Mouse (Mus musculus): ENCODE measurements around the gene Tshr.
"Not testable (repeated sequence)": the region's sequence is repeated elsewhere in the genome, so short reads cannot be mapped to it uniquely, and the experiment has no call there.

The Tshr gene

GRCm38 (mm10) chr12:91384281-91385017 lies at the start of gene Tshr, which contains the start of gene Cep128:
Gene Tshr (plus strand): TSS chr12:91384563.
Gene Cep128 (minus strand): TSS chr12:91384409.
- DNase-seq (ENCODE audit: low read depth, low spot score): peak; percentile 95

- not testable (repeated sequence) for DNase-seq (ENCODE audit: low read depth, low spot score)
Measured at GRCm38 (mm10) chr12:91338656-91339055, 45.7 kb upstream of the Tshr start.

GRCm38 (mm10) chr12:91353783-91354182 lies 30.6 kb upstream of the Tshr start:
- no peak for DNase-seq (ENCODE audit: low read depth, low spot score)

GRCm38 (mm10) chr12:91369173-91369572 lies 15.2 kb upstream of the Tshr start:
- peak; percentile 10 for DNase-seq (ENCODE audit: low read depth, low spot score)

- no peak for DNase-seq (ENCODE audit: low read depth, low spot score)
Measured at GRCm38 (mm10) chr12:91383516-91384264, 673 bp upstream of the Tshr start.

- peak; percentile 65 for DNase-seq (ENCODE audit: low read depth, low spot score)
Measured at GRCm38 (mm10) chr12:91400232-91401048, 16.1 kb downstream of the Tshr start.

GRCm38 (mm10) chr12:91401049-91401352 lies 16.6 kb downstream of the Tshr start:
- DNase-seq (ENCODE audit: low read depth, low spot score): no peak

- DNase-seq (ENCODE audit: low read depth, low spot score): no peak
Measured at GRCm38 (mm10) chr12:91410306-91410705, 25.9 kb downstream of the Tshr start.

- peak; percentile 71 for DNase-seq (ENCODE audit: low read depth, low spot score)
Measured at GRCm38 (mm10) chr12:91412461-91413182, 28.3 kb downstream of the Tshr start.

- no peak for DNase-seq (ENCODE audit: low read depth, low spot score)
Measured at GRCm38 (mm10) chr12:91415112-91415511, 30.7 kb downstream of the Tshr start.

GRCm38 (mm10) chr12:91416828-91417227 lies 32.5 kb downstream of the Tshr start:
- DNase-seq (ENCODE audit: low read depth, low spot score): no peak

GRCm38 (mm10) chr12:91418791-91419190 lies 34.4 kb downstream of the Tshr start:
- peak; percentile 79 for DNase-seq (ENCODE audit: low read depth, low spot score)

GRCm38 (mm10) chr12:91421272-91421671 lies 36.9 kb downstream of the Tshr start:
- no peak for DNase-seq (ENCODE audit: low read depth, low spot score)

- peak; percentile 76 for DNase-seq (ENCODE audit: low read depth, low spot score)
Measured at GRCm38 (mm10) chr12:91423125-91423820, 38.9 kb downstream of the Tshr start.

- no peak for DNase-seq (ENCODE audit: low read depth, low spot score)
Measured at GRCm38 (mm10) chr12:91426499-91426898, 42.1 kb downstream of the Tshr start.

GRCm38 (mm10) chr12:91427129-91427528 lies 42.8 kb downstream of the Tshr start:
- DNase-seq (ENCODE audit: low read depth, low spot score): no peak

GRCm38 (mm10) chr12:91482195-91482733 lies 97.9 kb downstream of the Tshr start:
- DNase-seq (ENCODE audit: low read depth, low spot score): no peak

GRCm38 (mm10) chr12:91486342-91486741 lies 102.0 kb downstream of the Tshr start:
- no peak for DNase-seq (ENCODE audit: low read depth, low spot score)

- no peak for DNase-seq (ENCODE audit: low read depth, low spot score)
Measured at GRCm38 (mm10) chr12:91488406-91488805, 104.0 kb downstream of the Tshr start.

- no peak for DNase-seq (ENCODE audit: low read depth, low spot score)
Measured at GRCm38 (mm10) chr12:91495497-91496225, 111.3 kb downstream of the Tshr start.
